Mouse (Mus musculus): ENCODE measurements around the gene Syngr3. TPM values are rescaled to one million over a fixed set of nuclear protein-coding genes. Genes with fewer than 3 reads are reported as not detected.

Syngr3 gene
- polyA plus RNA-seq, 1 experiment from 2014 or later = 4.6 TPM

GRCm38 (mm10) chr17:24697985-24698384 is 8.2 kb upstream of the Syngr3 start:
- H3K27ac ChIP-seq = no peak overlapping the region
- WGBS = 13% methylated on average over 5 of the region's 5 CpGs
- no peaks in the 10 kb centered on the region for H3K27me3 ChIP-seq
- ATAC-seq (ENCODE audit: insufficient number of reproducible peaks, insufficient read depth, low FRiP score, low TSS enrichment, low read depth) = no peak
- no peaks in the 10 kb centered on the region for H3K9me3 ChIP-seq
- H3K4me1 ChIP-seq = peaks cover 31% of the 10 kb centered on the region
- H3K4me3 ChIP-seq = no peak overlapping the region
- H3K9ac ChIP-seq = 0 out of 2 replicates have a peak overlapping the region, but pooled peaks have one; percentile 21
- H3K36me3 ChIP-seq = peaks cover 43% of the 10 kb centered on the region
- H3K4me2 ChIP-seq = 0 out of 2 replicates have a peak overlapping the region, but pooled peaks have one; percentile 0

- under 1% methylated on average over 75 of the region's 76 CpGs for WGBS
- H3K4me3 ChIP-seq = peak within 1 kb of the TSS; percentile 82
Measured at GRCm38 (mm10) chr17:24696011-24696697, 6.4 kb upstream of the Syngr3 start, which contains the start of the genes Gfer and Noxo1. TSS of gene Gfer (minus strand) at chr17:24696156. TSS of gene Noxo1 (plus strand) at chr17:24696234.

GRCm38 (mm10) chr17:24695326-24696010 is 5.7 kb upstream of the Syngr3 start:
- ATAC-seq (ENCODE audit: insufficient number of reproducible peaks, insufficient read depth, low FRiP score, low TSS enrichment, low read depth) = no peak
- H3K27me3 ChIP-seq = peaks cover 10% of the 10 kb centered on the region
- H3K4me3 ChIP-seq = peak overlapping the region; percentile 82
- H3K27ac ChIP-seq = peak overlapping the region; percentile 91
- H3K36me3 ChIP-seq = peaks cover 29% of the 10 kb centered on the region
- 6% methylated on average over 51 of the region's 51 CpGs for WGBS
- peak overlapping the region; percentile 91 for H3K9ac ChIP-seq
- H3K4me1 ChIP-seq = peaks cover 31% of the 10 kb centered on the region
- H3K4me2 ChIP-seq = peak overlapping the region; percentile 77
- H3K9me3 ChIP-seq = no peaks in the 10 kb centered on the region

More at GRCm38 (mm10) chr17:24696011-24696697, 6.4 kb upstream of the Syngr3 start, which contains the start of the genes Gfer and Noxo1:
- Histone ChIP-seq H3K27ac (peak within 1 kb of the TSS; percentile 91), H3K9ac (peak within 1 kb of the TSS; percentile 91), H3K9me3 (no peaks in the 10 kb centered on the region), H3K4me1 (peaks cover 31% of the 10 kb centered on the region), H3K36me3 (peaks cover 36% of the 10 kb centered on the region), H3K27me3 (peaks cover 3% of the 10 kb centered on the region), H3K4me2 (peak within 1 kb of the TSS; percentile 77)
- peak; percentile 86 for ATAC-seq (ENCODE audit: insufficient number of reproducible peaks, insufficient read depth, low FRiP score, low TSS enrichment, low read depth)

GRCm38 (mm10) chr17:24692385-24692784 is 2.6 kb upstream of the Syngr3 start:
- H3K9ac ChIP-seq = no peak overlapping the region
- 85% methylated on average over 5 of the region's 5 CpGs for WGBS

GRCm38 (mm10) chr17:24687599-24687998 is 2.2 kb downstream of the Syngr3 start:
- H3K4me2 ChIP-seq = peak overlapping the region; percentile 55
- no peaks in the 10 kb centered on the region for H3K9me3 ChIP-seq
- peak overlapping the region; percentile 31 for H3K4me3 ChIP-seq
- H3K27me3 ChIP-seq = peaks cover 58% of the 10 kb centered on the region
- H3K36me3 ChIP-seq = peaks cover 8% of the 10 kb centered on the region
- peak overlapping the region; percentile 58 for H3K9ac ChIP-seq
- peaks cover 21% of the 10 kb centered on the region for H3K4me1 ChIP-seq
- WGBS = 19% methylated on average over 23 of the region's 23 CpGs
- H3K27ac ChIP-seq = no peak overlapping the region
- no peak for ATAC-seq (ENCODE audit: insufficient number of reproducible peaks, insufficient read depth, low FRiP score, low TSS enrichment, low read depth)

More at GRCm38 (mm10) chr17:24692385-24692784, 2.6 kb upstream of the Syngr3 start:
- H3K4me2 ChIP-seq = no peak overlapping the region
- peaks cover 34% of the 10 kb centered on the region for H3K4me1 ChIP-seq
- H3K27ac ChIP-seq = no peak overlapping the region
- H3K4me3 ChIP-seq = no peak overlapping the region
- peaks cover 41% of the 10 kb centered on the region for H3K27me3 ChIP-seq
- ATAC-seq (ENCODE audit: insufficient number of reproducible peaks, insufficient read depth, low FRiP score, low TSS enrichment, low read depth) = no peak
- H3K9me3 ChIP-seq = no peaks in the 10 kb centered on the region
- H3K36me3 ChIP-seq = peaks cover 16% of the 10 kb centered on the region

- peaks cover 21% of the 10 kb centered on the region for H3K4me1 ChIP-seq
- peaks cover 5% of the 10 kb centered on the region for H3K36me3 ChIP-seq
- H3K4me3 ChIP-seq = peak overlapping the region; percentile 31
- H3K9ac ChIP-seq = peak overlapping the region; percentile 58
- 2% methylated on average over 25 of the region's 25 CpGs for WGBS
- peak overlapping the region; percentile 55 for H3K4me2 ChIP-seq
- no peak overlapping the region for H3K27ac ChIP-seq
- no peak for ATAC-seq (ENCODE audit: insufficient number of reproducible peaks, insufficient read depth, low FRiP score, low TSS enrichment, low read depth)
- H3K9me3 ChIP-seq = no peaks in the 10 kb centered on the region
- H3K27me3 ChIP-seq = peaks cover 58% of the 10 kb centered on the region
Measured at GRCm38 (mm10) chr17:24687146-24687595, 2.6 kb downstream of the Syngr3 start.

GRCm38 (mm10) chr17:24686514-24686913 is 3.2 kb downstream of the Syngr3 start:
- no peak for ATAC-seq (ENCODE audit: insufficient number of reproducible peaks, insufficient read depth, low FRiP score, low TSS enrichment, low read depth)
- Histone ChIP-seq H3K27ac (no peak overlapping the region), H3K4me3 (no peak overlapping the region), H3K36me3 (peaks cover 8% of the 10 kb centered on the region), H3K4me1 (peaks cover 21% of the 10 kb centered on the region), H3K4me2 (peak overlapping the region; percentile 44), H3K27me3 (peaks cover 58% of the 10 kb centered on the region), H3K9me3 (no peaks in the 10 kb centered on the region), H3K9ac (no peak overlapping the region)
- WGBS = 29% methylated on average over 16 of the region's 16 CpGs

- no peaks in the 10 kb centered on the region for H3K27me3 ChIP-seq
- no peak overlapping the region for H3K4me2 ChIP-seq
- no peak overlapping the region for H3K9ac ChIP-seq
- H3K4me1 ChIP-seq = peaks cover 6% of the 10 kb centered on the region; the same call in 1 of the 2 replicates
- no peak overlapping the region for H3K27ac ChIP-seq
- no peak overlapping the region for H3K4me3 ChIP-seq
- no peak for ATAC-seq (ENCODE audit: insufficient number of reproducible peaks, insufficient read depth, low FRiP score, low TSS enrichment, low read depth)
- H3K36me3 ChIP-seq = peaks cover 64% of the 10 kb centered on the region
- H3K9me3 ChIP-seq = no peaks in the 10 kb centered on the region
- 92% methylated on average over 24 of the region's 24 CpGs for WGBS
Measured at GRCm38 (mm10) chr17:24677500-24678080, 12.2 kb downstream of the Syngr3 start.

- WGBS = 95% methylated on average over 5 of the region's 5 CpGs
- no peak overlapping the region for H3K4me2 ChIP-seq
- no peaks in the 10 kb centered on the region for H3K27me3 ChIP-seq
- H3K27ac ChIP-seq = no peak overlapping the region
- no peaks in the 10 kb centered on the region for H3K9me3 ChIP-seq
- no peak for ATAC-seq (ENCODE audit: insufficient number of reproducible peaks, insufficient read depth, low FRiP score, low TSS enrichment, low read depth)
- H3K9ac ChIP-seq = no peak overlapping the region
- no peak overlapping the region for H3K4me3 ChIP-seq
- peaks cover 59% of the 10 kb centered on the region for H3K36me3 ChIP-seq
- H3K4me1 ChIP-seq = peaks cover 13% of the 10 kb centered on the region
Measured at GRCm38 (mm10) chr17:24676877-24677276, 12.9 kb downstream of the Syngr3 start.

GRCm38 (mm10) chr17:24676187-24676586 is 13.6 kb downstream of the Syngr3 start:
- H3K36me3 ChIP-seq = peaks cover 53% of the 10 kb centered on the region
- H3K4me2 ChIP-seq = no peak overlapping the region
- H3K4me3 ChIP-seq = no peak overlapping the region
- H3K9me3 ChIP-seq = no peaks in the 10 kb centered on the region
- 62% methylated on average over 2 of the region's 2 CpGs for whole genome bisulfite sequencing
- no peak overlapping the region for H3K27ac ChIP-seq
- no peaks in the 10 kb centered on the region for H3K27me3 ChIP-seq
- H3K4me1 ChIP-seq = peaks cover 20% of the 10 kb centered on the region
- peak overlapping the region; percentile 46; the same call in 1 of the 2 replicates for H3K9ac ChIP-seq
- no peak for ATAC-seq (ENCODE audit: insufficient number of reproducible peaks, insufficient read depth, low FRiP score, low TSS enrichment, low read depth)

GRCm38 (mm10) chr17:24674277-24674676 is 15.5 kb downstream of the Syngr3 start:
- Histone ChIP-seq H3K9ac (no peak overlapping the region), H3K4me3 (no peak overlapping the region), H3K36me3 (peaks cover 33% of the 10 kb centered on the region), H3K9me3 (no peaks in the 10 kb centered on the region), H3K27me3 (no peaks in the 10 kb centered on the region), H3K27ac (0 out of 2 replicates have a peak overlapping the region, but pooled peaks have one; percentile 8), H3K4me1 (peaks cover 29% of the 10 kb centered on the region), H3K4me2 (no peak overlapping the region)
- 79% methylated on average over 7 of the region's 7 CpGs for WGBS
- ATAC-seq (ENCODE audit: insufficient number of reproducible peaks, insufficient read depth, low FRiP score, low TSS enrichment, low read depth) = no peak
